Mouse (Mus musculus) CH12.LX (cell line): ENCODE data around the gene Hist1h2bk.

Source experiments
- CHD1 ChIP-seq: IDR thresholded peaks from 2 replicates; pipeline ENCODE4 v1.6.1; 2012; ENCODE audit warnings: low read depth, low read length, improper control_type of control experiment, inconsistent platforms
- CTCF ChIP-seq, 2 experiments: IDR thresholded peaks in 1 of 2; conservative IDR thresholded peaks in 1 of 2; 2 replicates each; pipeline ENCODE4 v1.5.1; 2011 to 2012; ENCODE audit warnings: low read depth in 2 of 2, low read length in 2 of 2, improper control_type of control experiment in 1 of 2, inconsistent platforms in 1 of 2, mild to moderate bottlenecking in 1 of 2, moderate library complexity in 1 of 2
- HCFC1 ChIP-seq: IDR thresholded peaks from 2 replicates; pipeline ENCODE4 v1.6.1; 2012; ENCODE audit warnings: low read depth, mild to moderate bottlenecking, inconsistent platforms, low read length, improper control_type of control experiment
- JUN ChIP-seq: IDR thresholded peaks from 2 replicates; pipeline ENCODE4 v1.6.1; 2011; ENCODE audit warnings: low read depth, mild to moderate bottlenecking, low read length, improper control_type of control experiment, moderate library complexity; ENCODE audit not compliant: insufficient read depth
- NELFE ChIP-seq: IDR thresholded peaks from 2 replicates; pipeline ENCODE4 v1.6.1; 2011; ENCODE audit warnings: low read depth, low read length, improper control_type of control experiment
- RAD21 ChIP-seq: IDR thresholded peaks from 2 replicates; pipeline ENCODE4 v1.6.1; 2011; ENCODE audit warnings: low read depth, mild to moderate bottlenecking, low read length, improper control_type of control experiment, moderate library complexity
- TBP ChIP-seq: conservative IDR thresholded peaks from 2 replicates; pipeline ENCODE4 v1.6.1; 2011; ENCODE audit warnings: low read depth, low read length, improper control_type of control experiment
- USF1 ChIP-seq: IDR thresholded peaks from 2 replicates; pipeline ENCODE4 v1.6.1; 2014; ENCODE audit warnings: low read depth, mild to moderate bottlenecking, inconsistent platforms, low read length, improper control_type of control experiment

- no peak for TF ChIP-seq NELFE
- no peak for TF ChIP-seq RAD21
- no peak for TF ChIP-seq HCFC1
- TF ChIP-seq CHD1 = no peak
- TF ChIP-seq TBP = no peak
- TF ChIP-seq JUN = no peak
- TF ChIP-seq USF1 = no peak
- no peak for TF ChIP-seq CTCF (conservative IDR thresholded peaks at IDR 0.05 in 1 of 2, IDR thresholded peaks at IDR 0.05 in 1 of 2; ENCODE audit: low read depth in 2 of 2, low read length in 2 of 2)
Measured at GRCm38 (mm10) chr13:22001346-22001745, 34.3 kb upstream of the Hist1h2bk start.
